ENCODE assay signal across 8 mouse cellular contexts in the genomic region with DNA sequence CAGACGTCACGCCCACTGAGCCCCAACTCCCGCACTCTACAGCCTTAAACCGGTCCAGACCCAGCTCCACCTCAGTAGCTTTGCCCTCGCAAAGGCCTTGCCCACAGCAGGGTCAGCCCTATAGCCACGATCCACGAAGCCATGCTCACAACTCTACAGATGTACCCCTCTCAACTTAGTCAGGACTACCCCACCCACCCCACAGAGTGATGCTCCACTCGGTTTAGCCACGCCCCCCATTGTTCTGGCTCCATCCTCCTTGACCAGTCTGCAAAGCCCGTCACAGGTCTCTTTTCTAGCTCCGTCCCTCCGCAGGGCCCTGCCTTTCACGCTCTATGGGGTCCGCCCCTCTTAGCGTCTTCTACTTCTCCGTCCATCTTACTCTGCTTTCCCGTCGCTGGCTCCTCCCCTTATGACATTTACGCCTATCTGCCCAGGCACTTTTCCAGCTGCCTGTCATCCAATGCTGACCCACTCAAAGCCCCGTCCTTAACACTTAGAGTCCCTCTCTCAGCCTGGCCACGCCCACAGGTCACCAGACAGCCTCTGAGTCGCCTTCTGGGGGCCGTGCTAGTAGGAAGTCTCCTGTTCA. TPM values are rescaled to one million over a fixed set of nuclear protein-coding genes. Genes with fewer than 3 reads are reported as not detected.
DNase-seq lines count a peak whose midpoint lies in the region; ATAC-seq and TF ChIP-seq lines count a peak whose summit lies in the region.

No protein-coding gene starts in this region.

- no peak overlapping the region for H3K27ac ChIP-seq in lung, postnatal 0 days (ENCODE audit: low read length)
- H3K27ac ChIP-seq in forebrain, embryonic 15.5 days (replicated peaks) = no peak overlapping the region
- no peak overlapping the region for H3K27ac ChIP-seq in limb, embryonic 13.5 days
- no peak overlapping the region for H3K27ac ChIP-seq in stomach, embryonic 16.5 days (ENCODE audit: low read length)

- no peak for DNase-seq in lung, postnatal 0 days (ENCODE audit: low spot score)
- no peak for DNase-seq in lung, adult 2 months
- no peak for DNase-seq in urinary bladder, adult 2 months (ENCODE audit: low spot score)
- DNase-seq in layer of hippocampus, adult 11-12 months (ENCODE audit: low spot score) = no peak

- peaks cover 78% of the 10 kb centered on the region for H3K27me3 ChIP-seq in lung, postnatal 0 days (replicated peaks; ENCODE audit: insufficient read depth, low read length)
- peaks cover 100% of the 10 kb centered on the region for H3K27me3 ChIP-seq in forebrain, embryonic 15.5 days
- H3K27me3 ChIP-seq in limb, embryonic 13.5 days = peaks cover 100% of the 10 kb centered on the region
- H3K27me3 ChIP-seq in stomach, embryonic 16.5 days (ENCODE audit: control insufficient read depth, insufficient read depth, low read length) = peaks cover 99% of the 10 kb centered on the region

- peak overlapping the region; percentile 27 for H3K4me2 ChIP-seq in lung, postnatal 0 days (replicated peaks; ENCODE audit: low read depth, low read length)
- peak overlapping the region; percentile 57 for H3K4me2 ChIP-seq in forebrain, embryonic 15.5 days (replicated peaks)
- peak overlapping the region; percentile 60 for H3K4me2 ChIP-seq in limb, embryonic 13.5 days (replicated peaks)
- H3K4me2 ChIP-seq in stomach, embryonic 16.5 days (ENCODE audit: low read depth, low read length) = peak overlapping the region; percentile 44

- WGBS in lung, postnatal 0 days = 14% methylated on average over 23 of the region's 23 CpGs
- 32% methylated on average over 23 of the region's 23 CpGs for WGBS in lung, adult 2 months
- 1% methylated on average over 23 of the region's 23 CpGs for WGBS in forebrain, embryonic 15.5 days
- 6% methylated on average over 23 of the region's 23 CpGs for WGBS in limb, embryonic 13.5 days
- WGBS in stomach, embryonic 16.5 days = 9% methylated on average over 23 of the region's 23 CpGs

- peak overlapping the region; percentile 15; the same call in 1 of the 2 replicates for H3K4me3 ChIP-seq in lung, postnatal 0 days (ENCODE audit: low read depth, low read length)
- H3K4me3 ChIP-seq in lung, adult 2 months (replicated peaks; ENCODE audit: extremely low read depth, low read depth, low read length) = no peak overlapping the region
- peak overlapping the region; percentile 40 for H3K4me3 ChIP-seq in forebrain, embryonic 15.5 days
- H3K4me3 ChIP-seq in limb, embryonic 13.5 days = peak overlapping the region; percentile 35
- H3K4me3 ChIP-seq in stomach, embryonic 16.5 days (replicated peaks; ENCODE audit: low read length) = peak overlapping the region; percentile 20

- no peaks in the 10 kb centered on the region for H3K9me3 ChIP-seq in lung, postnatal 0 days (ENCODE audit: low read length)
- H3K9me3 ChIP-seq in forebrain, embryonic 15.5 days = no peaks in the 10 kb centered on the region
- H3K9me3 ChIP-seq in limb, embryonic 13.5 days = no peaks in the 10 kb centered on the region
- no peaks in the 10 kb centered on the region for H3K9me3 ChIP-seq in stomach, embryonic 16.5 days (replicated peaks; ENCODE audit: control insufficient read depth, low read length)

- TF ChIP-seq CTCF in lung, postnatal 0 days (IDR thresholded peaks at IDR 0.05) = no peak
- no peak for TF ChIP-seq CTCF in lung, adult 2 months (IDR thresholded peaks at IDR 0.05; ENCODE audit: insufficient read depth, low read length)

- ATAC-seq in lung, postnatal 0 days = peak; percentile 62
- ATAC-seq in forebrain, embryonic 15.5 days (replicated peaks) = peak; percentile 53
- ATAC-seq in limb, embryonic 13.5 days (ENCODE audit: low FRiP score, low read depth) = peak; percentile 33; the same call in 1 of the 2 replicates
- peak; percentile 39; the same call in 1 of the 2 replicates for ATAC-seq in stomach, embryonic 16.5 days (ENCODE audit: insufficient read depth, low FRiP score)
- ATAC-seq in erythroid progenitor cell, adult 5-6 weeks (replicated peaks; ENCODE audit: low FRiP score, poor library complexity, severe bottlenecking) = no peak

- TF ChIP-seq EP300 in lung, postnatal 0 days (IDR thresholded peaks at IDR 0.05) = no peak

- H3K4me1 ChIP-seq in lung, postnatal 0 days (ENCODE audit: insufficient read depth, low read depth, low read length) = 0 out of 2 replicates have a peak, but pooled peaks cover 2% of the 10 kb centered on the region
- H3K4me1 ChIP-seq in lung, adult 2 months (ENCODE audit: control insufficient read depth, insufficient read depth, low read length) = peaks cover 3% of the 10 kb centered on the region
- peaks cover 15% of the 10 kb centered on the region for H3K4me1 ChIP-seq in forebrain, embryonic 15.5 days
- peaks cover 18% of the 10 kb centered on the region for H3K4me1 ChIP-seq in limb, embryonic 13.5 days
- H3K4me1 ChIP-seq in stomach, embryonic 16.5 days (ENCODE audit: control insufficient read depth, insufficient read depth, low read length) = peaks cover 20% of the 10 kb centered on the region

- H3K9ac ChIP-seq in lung, postnatal 0 days (replicated peaks; ENCODE audit: low read depth) = no peak overlapping the region
- H3K9ac ChIP-seq in forebrain, embryonic 15.5 days (replicated peaks) = 0 out of 2 replicates have a peak overlapping the region, but pooled peaks have one; percentile 15
- H3K9ac ChIP-seq in limb, embryonic 13.5 days = no peak overlapping the region; the same call in 1 of the 2 replicates
- no peak overlapping the region for H3K9ac ChIP-seq in stomach, embryonic 16.5 days (ENCODE audit: low read length)

- TF ChIP-seq POLR2A in lung, adult 2 months (IDR thresholded peaks at IDR 0.05; ENCODE audit: borderline replicate concordance, extremely low read depth, low read depth, low read length) = no peak

- H3K36me3 ChIP-seq in lung, postnatal 0 days (ENCODE audit: insufficient read depth, low read length) = no peaks in the 10 kb centered on the region
- no peaks in the 10 kb centered on the region for H3K36me3 ChIP-seq in forebrain, embryonic 15.5 days
- no peaks in the 10 kb centered on the region for H3K36me3 ChIP-seq in limb, embryonic 13.5 days
- no peaks in the 10 kb centered on the region for H3K36me3 ChIP-seq in stomach, embryonic 16.5 days (ENCODE audit: control insufficient read depth, insufficient read depth, low read length)

RNA-seq across cellular contexts. Expression of a gene that starts 2.8 kb away (rescaled TPM):
- polyA plus RNA-seq in lung, postnatal 0 days (2015; fragmentation: Nextera tagmentation; extraction: Ambion mirVana) = 2.9 and 3.9 TPM in 2 replicates
- polyA plus RNA-seq in lung, adult 2 months (2012; rRNA removed) = 58.5 and 60.7 TPM in 2 replicates
- 0.54 TPM in 1 of 2 replicates, not detected in the other for polyA plus RNA-seq in forebrain, embryonic 15.5 days (2015; fragmentation: Nextera tagmentation; extraction: Ambion mirVana)
- 0.48 and 0.55 TPM in 2 replicates for polyA plus RNA-seq in limb, embryonic 13.5 days (2015; fragmentation: Nextera tagmentation; extraction: Ambion mirVana)
- polyA plus RNA-seq in stomach, embryonic 16.5 days (2015; fragmentation: Nextera tagmentation; extraction: Ambion mirVana) = 1.1 and 1.7 TPM in 2 replicates
- 7.7 and 11.7 TPM in 2 replicates for polyA plus RNA-seq in urinary bladder, adult 2 months (2012; rRNA removed)
- 3.6 TPM in 1 of 2 replicates, not detected in the other for total RNA-seq in erythroid progenitor cell, adult 5-6 weeks (2015; ENCODE audit: low replicate concordance)
- total RNA-seq in erythroid progenitor cell, adult 5-6 weeks (2017; ENCODE audit: low replicate concordance) = not detected in 2 replicates

RNA-seq across cellular contexts. Expression of a gene that starts 10.1 kb away (rescaled TPM):
- polyA plus RNA-seq in lung, postnatal 0 days (2015; fragmentation: Nextera tagmentation; extraction: Ambion mirVana) = 7.7 and 10.0 TPM in 2 replicates
- polyA plus RNA-seq in lung, adult 2 months (2012; rRNA removed) = 56.6 and 72.7 TPM in 2 replicates
- polyA plus RNA-seq in forebrain, embryonic 15.5 days (2015; fragmentation: Nextera tagmentation; extraction: Ambion mirVana) = 2.9 and 3.3 TPM in 2 replicates
- 3.4 and 4.2 TPM in 2 replicates for polyA plus RNA-seq in limb, embryonic 13.5 days (2015; fragmentation: Nextera tagmentation; extraction: Ambion mirVana)
- 9.3 and 9.5 TPM in 2 replicates for polyA plus RNA-seq in stomach, embryonic 16.5 days (2015; fragmentation: Nextera tagmentation; extraction: Ambion mirVana)
- 14.9 and 17.1 TPM in 2 replicates for polyA plus RNA-seq in urinary bladder, adult 2 months (2012; rRNA removed)
- 2.1 and 5.4 TPM in 2 replicates for total RNA-seq in erythroid progenitor cell, adult 5-6 weeks (2015; ENCODE audit: low replicate concordance)
- 0.68 and 0.90 TPM in 2 replicates for total RNA-seq in erythroid progenitor cell, adult 5-6 weeks (2017; ENCODE audit: low replicate concordance)

RNA-seq across cellular contexts. Expression of a gene that starts 14.7 kb away (rescaled TPM):
- 0.35 and 0.46 TPM in 2 replicates for polyA plus RNA-seq in lung, postnatal 0 days (2015; fragmentation: Nextera tagmentation; extraction: Ambion mirVana)
- polyA plus RNA-seq in lung, adult 2 months (2012; rRNA removed) = 0.25 and 0.32 TPM in 2 replicates
- polyA plus RNA-seq in forebrain, embryonic 15.5 days (2015; fragmentation: Nextera tagmentation; extraction: Ambion mirVana) = 23.3 and 23.6 TPM in 2 replicates
- polyA plus RNA-seq in limb, embryonic 13.5 days (2015; fragmentation: Nextera tagmentation; extraction: Ambion mirVana) = 0.75 and 0.77 TPM in 2 replicates
- 1.1 and 1.2 TPM in 2 replicates for polyA plus RNA-seq in stomach, embryonic 16.5 days (2015; fragmentation: Nextera tagmentation; extraction: Ambion mirVana)
- polyA plus RNA-seq in urinary bladder, adult 2 months (2012; rRNA removed) = 0.44 and 0.47 TPM in 2 replicates
- not detected in 2 replicates for total RNA-seq in erythroid progenitor cell, adult 5-6 weeks (2015; ENCODE audit: low replicate concordance)
- not detected in 2 replicates for total RNA-seq in erythroid progenitor cell, adult 5-6 weeks (2017; ENCODE audit: low replicate concordance)

RNA-seq across cellular contexts. Expression of a gene that starts 15.3 kb away (rescaled TPM):
- polyA plus RNA-seq in lung, postnatal 0 days (2015; fragmentation: Nextera tagmentation; extraction: Ambion mirVana) = 11.7 and 12.1 TPM in 2 replicates
- polyA plus RNA-seq in lung, adult 2 months (2012; rRNA removed) = 25.0 and 31.3 TPM in 2 replicates
- 0.42 and 0.46 TPM in 2 replicates for polyA plus RNA-seq in forebrain, embryonic 15.5 days (2015; fragmentation: Nextera tagmentation; extraction: Ambion mirVana)
- 0.77 and 0.92 TPM in 2 replicates for polyA plus RNA-seq in limb, embryonic 13.5 days (2015; fragmentation: Nextera tagmentation; extraction: Ambion mirVana)
- 12.2 and 15.0 TPM in 2 replicates for polyA plus RNA-seq in stomach, embryonic 16.5 days (2015; fragmentation: Nextera tagmentation; extraction: Ambion mirVana)
- polyA plus RNA-seq in urinary bladder, adult 2 months (2012; rRNA removed) = 4.8 and 7.4 TPM in 2 replicates
- total RNA-seq in erythroid progenitor cell, adult 5-6 weeks (2015; ENCODE audit: low replicate concordance) = 12.2 and 12.3 TPM in 2 replicates
- total RNA-seq in erythroid progenitor cell, adult 5-6 weeks (2017; ENCODE audit: low replicate concordance) = 10.9 and 14.4 TPM in 2 replicates

RNA-seq across cellular contexts. Expression of a gene that starts 39.3 kb away (rescaled TPM):
- 1.4 and 1.8 TPM in 2 replicates for polyA plus RNA-seq in lung, postnatal 0 days (2015; fragmentation: Nextera tagmentation; extraction: Ambion mirVana)
- polyA plus RNA-seq in lung, adult 2 months (2012; rRNA removed) = 20.0 and 23.3 TPM in 2 replicates
- polyA plus RNA-seq in forebrain, embryonic 15.5 days (2015; fragmentation: Nextera tagmentation; extraction: Ambion mirVana) = 70.9 and 71.7 TPM in 2 replicates
- 4.0 and 4.8 TPM in 2 replicates for polyA plus RNA-seq in limb, embryonic 13.5 days (2015; fragmentation: Nextera tagmentation; extraction: Ambion mirVana)
- polyA plus RNA-seq in stomach, embryonic 16.5 days (2015; fragmentation: Nextera tagmentation; extraction: Ambion mirVana) = 6.1 and 7.0 TPM in 2 replicates
- 4.5 and 5.3 TPM in 2 replicates for polyA plus RNA-seq in urinary bladder, adult 2 months (2012; rRNA removed)
- total RNA-seq in erythroid progenitor cell, adult 5-6 weeks (2015; ENCODE audit: low replicate concordance) = 152 and 165 TPM in 2 replicates
- total RNA-seq in erythroid progenitor cell, adult 5-6 weeks (2017; ENCODE audit: low replicate concordance) = 245 and 276 TPM in 2 replicates

Comparison
In these comparisons a context has a peak if more than half of its experiments do, and no peak if none do; other contexts are left out.
1. RNA of a gene that starts 14.7 kb away (polyA plus RNA-seq): 23.3 to 23.6 TPM in forebrain, embryonic 15.5 days; 1.1 to 1.2 TPM in stomach, embryonic 16.5 days, 0.75 to 0.77 TPM in limb, embryonic 13.5 days, 0.44 to 0.47 TPM in urinary bladder, adult 2 months, 0.35 to 0.46 TPM in lung, postnatal 0 days and 0.25 to 0.32 TPM in lung, adult 2 months; every median in the first group is over 10 times any median in the second.
2. Peak in every context shown above with its lines, with median percentiles within 50 percentile points of each other: H3K4me2 ChIP-seq.